22 mouse cellular contexts compared by ENCODE assay signal in the genomic region with DNA sequence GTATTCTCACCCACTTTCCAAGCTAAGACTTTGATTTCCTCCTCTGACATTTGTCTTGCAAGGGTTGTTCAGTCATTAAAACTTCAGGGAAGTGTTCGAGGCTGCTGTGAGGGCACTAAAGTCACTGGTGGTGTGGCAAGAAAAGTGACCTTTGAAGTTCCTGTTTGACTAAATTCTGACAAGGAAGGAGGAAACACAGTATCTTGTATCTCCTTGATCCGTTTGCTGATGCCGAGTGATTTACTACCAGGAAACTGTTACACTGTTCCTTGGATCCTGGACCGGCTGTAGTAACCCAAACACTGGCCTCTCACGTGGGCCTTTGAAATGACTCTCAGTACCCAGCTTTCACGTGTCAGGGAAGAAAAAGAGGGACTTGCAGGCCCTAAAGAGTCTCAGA. TPM values are rescaled to one million over a fixed set of nuclear protein-coding genes. Genes with fewer than 3 reads are reported as not detected.
DNase-seq lines count a peak whose midpoint lies in the region; ATAC-seq lines count a peak whose summit lies in the region.
"Had no signal": no experiment of that assay in that cellular context is flagged by ENCODE, and none has a peak within 500 bp of the region (broad histone marks: within the 10 kb centered on the region; RNA-seq: fewer than 3 reads in every experiment).

No protein-coding gene starts in this region.

- ATAC-seq in lung, embryonic 16.5 days (ENCODE audit: low read depth) = no peak
- ATAC-seq in megakaryocyte, adult 5-6 weeks (ENCODE audit: poor library complexity, severe bottlenecking) = peak; percentile 50; the same call in 1 of the 2 replicates
- ATAC-seq: hindbrain, embryonic 16.5 days had no signal

- H3K36me3 ChIP-seq in lung, embryonic 16.5 days (ENCODE audit: control insufficient read depth, insufficient read depth, low read length) = no peaks in the 10 kb centered on the region
- H3K36me3 ChIP-seq: embryonic facial prominence, embryonic 13.5 days; forebrain, embryonic 12.5 days; midbrain, embryonic 12.5 days had no signal

- peaks cover 7% of the 10 kb centered on the region for H3K4me1 ChIP-seq in lung, embryonic 16.5 days (replicated peaks; ENCODE audit: control insufficient read depth, insufficient read depth, low read length)
- H3K4me1 ChIP-seq: forebrain, embryonic 12.5 days; midbrain, embryonic 12.5 days had no signal

- no peak overlapping the region for H3K4me3 ChIP-seq in lung, embryonic 16.5 days (ENCODE audit: low read length)
- H3K4me3 ChIP-seq: embryonic facial prominence, embryonic 13.5 days; erythroblast, embryonic 14.5 days; forebrain, embryonic 12.5 days; midbrain, embryonic 12.5 days had no signal

- no peak overlapping the region for H3K4me2 ChIP-seq in lung, embryonic 16.5 days (ENCODE audit: low read depth, low read length)
- H3K4me2 ChIP-seq: embryonic facial prominence, embryonic 13.5 days; forebrain, embryonic 12.5 days; midbrain, embryonic 12.5 days had no signal

- H3K9ac ChIP-seq in lung, embryonic 16.5 days (ENCODE audit: low read length) = no peak overlapping the region
- H3K9ac ChIP-seq: embryonic facial prominence, embryonic 13.5 days; forebrain, embryonic 12.5 days; liver, embryonic 14.5 days; midbrain, embryonic 12.5 days had no signal

- H3K9me3 ChIP-seq in lung, embryonic 16.5 days (ENCODE audit: control insufficient read depth, low read length) = no peaks in the 10 kb centered on the region
- H3K9me3 ChIP-seq: embryonic facial prominence, embryonic 13.5 days; forebrain, embryonic 12.5 days; midbrain, embryonic 12.5 days had no signal

- H3K27me3 ChIP-seq in lung, embryonic 16.5 days (ENCODE audit: control insufficient read depth, insufficient read depth, low read depth, low read length) = no peaks in the 10 kb centered on the region
- H3K27me3 ChIP-seq: embryonic facial prominence, embryonic 13.5 days; forebrain, embryonic 12.5 days; midbrain, embryonic 12.5 days had no signal

- H3K27ac ChIP-seq in lung, embryonic 16.5 days (ENCODE audit: low read length) = peak overlapping the region; percentile 8; the same call in 1 of the 2 replicates
- H3K27ac ChIP-seq: embryonic facial prominence, embryonic 13.5 days; forebrain, embryonic 12.5 days; liver, embryonic 14.5 days; midbrain, embryonic 12.5 days had no signal

- 32% methylated on average over 6 of the region's 6 CpGs for WGBS in lung, embryonic 16.5 days

- DNase-seq in heart, adult 11 months = peak; percentile 50
- no peak for DNase-seq in heart, adult 9 months (ENCODE audit: low spot score in 2 of 2)
- DNase-seq in 416B (ENCODE audit: low read depth) = peak; percentile 8
- DNase-seq in frontal cortex, postnatal 36 days (ENCODE audit: low spot score in 2 of 2) = no peak
- DNase-seq in neural tube, embryonic 10.5 days (ENCODE audit: extremely low spot score, low spot score) = no peak
- DNase-seq in ovary, postnatal 10 days (ENCODE audit: low spot score) = no peak
- DNase-seq: adrenal gland, postnatal 10 days; cerebellum, adult 2 months; cerebellum, postnatal 36 days; embryo, embryonic 11 days; gastrocnemius, postnatal 36 days; kidney, adult 18-20 months; right cerebral cortex, postnatal 25 days; thymus, postnatal 4 days had no signal

RNA-seq across cellular contexts. Expression of gene Ralgapa2, which starts 53.5 kb away (rescaled TPM):
- polyA plus RNA-seq in lung, embryonic 16.5 days (2015; fragmentation: Nextera tagmentation; extraction: Ambion mirVana) = 8.4 TPM in 2 replicates
- 13.3 and 17.0 TPM in 2 replicates for total RNA-seq in megakaryocyte, adult 5-6 weeks (2015)
- total RNA-seq in megakaryocyte, adult 5-6 weeks (2017) = 9.3 and 10.7 TPM in 2 replicates

Comparison
In these comparisons a context has a peak if more than half of its experiments do, and no peak if none do; other contexts are left out.
1. DNase-seq: peak in heart, adult 11 months (single experiment) and 416B (single experiment); none in heart, adult 9 months (0 of 2), frontal cortex, postnatal 36 days (0 of 2), neural tube, embryonic 10.5 days (single experiment) and ovary, postnatal 10 days (single experiment).